Comparison of ENCODE assay signal across 9 mouse cellular contexts in genomic region chr19:37239096-37239495, GRCm38 (mm10). TPM values are rescaled to one million over a fixed set of nuclear protein-coding genes. Genes with fewer than 3 reads are reported as not detected.
DNase-seq lines count a peak whose midpoint lies in the region; ATAC-seq and TF ChIP-seq lines count a peak whose summit lies in the region.
"Had no signal": no experiment of that assay in that cellular context is flagged by ENCODE, and none has a peak within 500 bp of the region (broad histone marks: within the 10 kb centered on the region; RNA-seq: fewer than 3 reads in every experiment).

No protein-coding gene starts in this region.

- 21% methylated on average over 4 of the region's 4 CpGs for WGBS in heart, embryonic 13.5 days
- WGBS in heart, embryonic 12.5 days = 15% methylated on average over 4 of the region's 4 CpGs
- WGBS in limb, embryonic 14.5 days = 21% methylated on average over 4 of the region's 4 CpGs

- H3K9ac ChIP-seq in heart, embryonic 13.5 days = no peak overlapping the region
- no peak overlapping the region for H3K9ac ChIP-seq in heart, embryonic 12.5 days
- H3K9ac ChIP-seq in limb, embryonic 14.5 days (ENCODE audit: low read depth, low read length, severe bottlenecking) = no peak overlapping the region
- H3K9ac ChIP-seq: hindbrain, embryonic 15.5 days had no signal

- no peak for TF ChIP-seq POLR2A in limb, embryonic 14.5 days (IDR thresholded peaks at IDR 0.05; ENCODE audit: borderline replicate concordance, extremely low read depth, insufficient read depth, insufficient read length)

- peak; percentile 32 for DNase-seq in thymus, postnatal 4 days
- DNase-seq in thymus, postnatal 36 days = no peak
- peak; percentile 88 for DNase-seq in limb, embryonic 14.5 days (ENCODE audit: low spot score)
- no peak for DNase-seq in layer of hippocampus, adult 9-10 months (ENCODE audit: low spot score)

- peak overlapping the region; percentile 52 for H3K4me2 ChIP-seq in heart, embryonic 13.5 days
- no peak overlapping the region for H3K4me2 ChIP-seq in heart, embryonic 12.5 days
- H3K4me2 ChIP-seq in limb, embryonic 14.5 days (replicated peaks; ENCODE audit: low read depth, low read length, severe bottlenecking) = no peak overlapping the region
- H3K4me2 ChIP-seq: hindbrain, embryonic 15.5 days had no signal

- peaks cover 13% of the 10 kb centered on the region for H3K4me1 ChIP-seq in heart, embryonic 13.5 days
- H3K4me1 ChIP-seq in heart, embryonic 12.5 days (replicated peaks) = peaks cover 8% of the 10 kb centered on the region
- H3K4me1 ChIP-seq in limb, embryonic 14.5 days (ENCODE audit: control insufficient read depth, insufficient read depth, low read length) = peaks cover 4% of the 10 kb centered on the region

- H3K4me3 ChIP-seq in heart, embryonic 13.5 days = no peak overlapping the region
- H3K4me3 ChIP-seq in heart, embryonic 12.5 days = no peak overlapping the region
- no peak overlapping the region for H3K4me3 ChIP-seq in limb, embryonic 14.5 days (replicated peaks; ENCODE audit: low read length)
- H3K4me3 ChIP-seq: hindbrain, embryonic 15.5 days had no signal

- no peaks in the 10 kb centered on the region for H3K9me3 ChIP-seq in heart, embryonic 13.5 days
- H3K9me3 ChIP-seq in heart, embryonic 12.5 days (replicated peaks) = no peaks in the 10 kb centered on the region
- no peaks in the 10 kb centered on the region for H3K9me3 ChIP-seq in limb, embryonic 14.5 days (ENCODE audit: control insufficient read depth, low read length)
- H3K9me3 ChIP-seq: hindbrain, embryonic 15.5 days had no signal

- H3K27me3 ChIP-seq in heart, embryonic 13.5 days (replicated peaks) = peaks cover 39% of the 10 kb centered on the region
- H3K27me3 ChIP-seq in heart, embryonic 12.5 days (replicated peaks) = peaks cover 30% of the 10 kb centered on the region
- peaks cover 10% of the 10 kb centered on the region for H3K27me3 ChIP-seq in limb, embryonic 14.5 days (ENCODE audit: control insufficient read depth, insufficient read depth, low read length)

- H3K27ac ChIP-seq in heart, embryonic 13.5 days (replicated peaks) = no peak overlapping the region
- H3K27ac ChIP-seq in heart, embryonic 12.5 days (ENCODE audit: poor library complexity, severe bottlenecking) = no peak overlapping the region
- H3K27ac ChIP-seq in limb, embryonic 14.5 days (replicated peaks; ENCODE audit: low read depth, low read length) = no peak overlapping the region
- H3K27ac ChIP-seq: hindbrain, embryonic 15.5 days had no signal

- no peaks in the 10 kb centered on the region for H3K36me3 ChIP-seq in heart, embryonic 13.5 days
- H3K36me3 ChIP-seq in heart, embryonic 12.5 days = no peaks in the 10 kb centered on the region
- H3K36me3 ChIP-seq in limb, embryonic 14.5 days (ENCODE audit: control insufficient read depth, insufficient read depth, low read length) = no peaks in the 10 kb centered on the region
- H3K36me3 ChIP-seq: hindbrain, embryonic 15.5 days had no signal

- ATAC-seq in heart, embryonic 13.5 days (ENCODE audit: extremely low read depth, insufficient number of reproducible peaks, low FRiP score, low TSS enrichment) = no peak
- ATAC-seq in heart, embryonic 12.5 days (ENCODE audit: insufficient number of reproducible peaks, low FRiP score) = no peak
- no peak for ATAC-seq in limb, embryonic 14.5 days (ENCODE audit: low FRiP score, low read depth)
- no peak for ATAC-seq in cerebellum, adult (ENCODE audit: insufficient number of reproducible peaks, low FRiP score, low TSS enrichment)
- ATAC-seq in megakaryocyte, adult 5-6 weeks (ENCODE audit: poor library complexity, severe bottlenecking) = no peak

RNA-seq across cellular contexts. Expression of gene Cpeb3, which starts 30.7 kb away (rescaled TPM):
- polyA plus RNA-seq in heart, embryonic 13.5 days (2015; fragmentation: Nextera tagmentation; extraction: Ambion mirVana) = 6.5 and 7.9 TPM in 2 replicates
- 6.8 and 9.5 TPM in 2 replicates for polyA plus RNA-seq in heart, embryonic 12.5 days (2016; fragmentation: Nextera tagmentation; extraction: Ambion mirVana)
- 1.4 and 2.2 TPM in 2 replicates for polyA plus RNA-seq in limb, embryonic 14.5 days (2012; rRNA removed)
- 1.4 and 1.6 TPM in 2 replicates for polyA plus RNA-seq in limb, embryonic 14.5 days (2014; fragmentation: Nextera tagmentation; extraction: Ambion mirVana)
- 0.58 and 1.2 TPM in 2 replicates for total RNA-seq in megakaryocyte, adult 5-6 weeks (2015)
- 0.37 and 1.3 TPM in 2 replicates for total RNA-seq in megakaryocyte, adult 5-6 weeks (2017)

RNA-seq across cellular contexts. Expression of gene March5, which starts 31.8 kb away (rescaled TPM):
- polyA plus RNA-seq in heart, embryonic 13.5 days (2015; fragmentation: Nextera tagmentation; extraction: Ambion mirVana) = 76.9 and 83.7 TPM in 2 replicates
- 101 and 103 TPM in 2 replicates for polyA plus RNA-seq in heart, embryonic 12.5 days (2016; fragmentation: Nextera tagmentation; extraction: Ambion mirVana)
- polyA plus RNA-seq in limb, embryonic 14.5 days (2012; rRNA removed) = 65.3 and 67.0 TPM in 2 replicates
- polyA plus RNA-seq in limb, embryonic 14.5 days (2014; fragmentation: Nextera tagmentation; extraction: Ambion mirVana) = 106 and 112 TPM in 2 replicates
- 84.3 and 90.3 TPM in 2 replicates for total RNA-seq in megakaryocyte, adult 5-6 weeks (2015)
- total RNA-seq in megakaryocyte, adult 5-6 weeks (2017) = 52.5 and 52.6 TPM in 2 replicates

Comparison
In these comparisons a context has a peak if more than half of its experiments do, and no peak if none do; other contexts are left out.
1. DNase-seq: peak in thymus, postnatal 4 days (single experiment) and limb, embryonic 14.5 days (single experiment); none in thymus, postnatal 36 days (0 of 2) and layer of hippocampus, adult 9-10 months (single experiment).